ENCODE assay signal across 9 mouse cellular contexts in the genomic region with DNA sequence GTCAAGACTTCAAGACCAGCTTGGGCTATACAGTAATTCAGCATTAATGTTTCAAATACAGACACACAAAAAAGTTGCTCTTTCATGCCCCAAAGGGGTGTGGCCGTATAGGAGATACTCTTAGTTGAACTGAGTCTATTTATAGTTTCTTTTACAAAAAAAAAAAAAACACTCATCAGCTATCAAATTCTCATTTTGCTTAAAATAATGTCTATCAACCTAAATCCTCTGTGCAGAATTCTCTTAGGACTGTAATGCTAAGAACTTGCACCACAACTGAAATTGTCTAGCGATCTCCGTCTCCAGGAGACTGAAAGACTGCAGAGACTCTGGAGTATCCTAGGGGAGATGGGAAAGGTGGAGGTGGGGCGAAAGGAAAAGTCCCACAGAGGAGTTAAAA. TPM values are rescaled to one million over a fixed set of nuclear protein-coding genes. Genes with fewer than 3 reads are reported as not detected.
DNase-seq lines count a peak whose midpoint lies in the region; ATAC-seq and TF ChIP-seq lines count a peak whose summit lies in the region.
"Had no signal": no experiment of that assay in that cellular context is flagged by ENCODE, and none has a peak within 500 bp of the region (broad histone marks: within the 10 kb centered on the region; RNA-seq: fewer than 3 reads in every experiment).

No protein-coding gene starts in this region.

- H3K36me3 ChIP-seq in liver, adult 2 months (ENCODE audit: control insufficient read depth, insufficient read depth, low read length), result no peaks in the 10 kb centered on the region
- H3K36me3 ChIP-seq in embryonic facial prominence, embryonic 13.5 days, result no peaks in the 10 kb centered on the region
- no peaks in the 10 kb centered on the region for H3K36me3 ChIP-seq in intestine, embryonic 15.5 days
- no peaks in the 10 kb centered on the region for H3K36me3 ChIP-seq in neural tube, embryonic 13.5 days

- H3K9ac ChIP-seq in liver, adult 2 months (ENCODE audit: low read depth, low read length), result no peak overlapping the region
- peak overlapping the region; percentile 74 for H3K9ac ChIP-seq in embryonic facial prominence, embryonic 13.5 days
- peak overlapping the region; percentile 49 for H3K9ac ChIP-seq in intestine, embryonic 15.5 days
- peak overlapping the region; percentile 70 for H3K9ac ChIP-seq in neural tube, embryonic 13.5 days

- no peak for ATAC-seq in embryonic facial prominence, embryonic 13.5 days (ENCODE audit: insufficient number of reproducible peaks, insufficient read depth, low FRiP score, low TSS enrichment, low read depth)
- no peak for ATAC-seq in intestine, embryonic 15.5 days
- no peak for ATAC-seq in neural tube, embryonic 13.5 days (ENCODE audit: low read depth)

- no peak for TF ChIP-seq POLR2A in liver, adult 2 months (IDR thresholded peaks at IDR 0.05; ENCODE audit: extremely low read depth, insufficient read depth, low read length)

- H3K79me2 ChIP-seq in liver, adult 2 months (ENCODE audit: control insufficient read depth, insufficient read depth, low read length), result no peaks in the 10 kb centered on the region; the same call in 1 of the 2 replicates

- no peaks in the 10 kb centered on the region for H3K9me3 ChIP-seq in embryonic facial prominence, embryonic 13.5 days
- no peaks in the 10 kb centered on the region for H3K9me3 ChIP-seq in intestine, embryonic 15.5 days
- no peaks in the 10 kb centered on the region for H3K9me3 ChIP-seq in neural tube, embryonic 13.5 days

- TF ChIP-seq CTCF in liver, adult 2 months (IDR thresholded peaks at IDR 0.05; ENCODE audit: low read depth, low read length), result no peak

- H3K27me3 ChIP-seq in liver, adult 2 months (ENCODE audit: control insufficient read depth, insufficient read depth, low read length), result no peaks in the 10 kb centered on the region
- H3K27me3 ChIP-seq in embryonic facial prominence, embryonic 13.5 days, result no peaks in the 10 kb centered on the region
- no peaks in the 10 kb centered on the region for H3K27me3 ChIP-seq in intestine, embryonic 15.5 days (replicated peaks)
- H3K27me3 ChIP-seq in neural tube, embryonic 13.5 days, result no peaks in the 10 kb centered on the region

- peaks cover 8% of the 10 kb centered on the region for H3K4me1 ChIP-seq in liver, adult 2 months (ENCODE audit: control insufficient read depth, insufficient read depth, low read length)
- H3K4me1 ChIP-seq in embryonic facial prominence, embryonic 13.5 days, result peaks cover 23% of the 10 kb centered on the region
- H3K4me1 ChIP-seq in intestine, embryonic 15.5 days (replicated peaks), result no peaks in the 10 kb centered on the region
- peaks cover 47% of the 10 kb centered on the region for H3K4me1 ChIP-seq in neural tube, embryonic 13.5 days (replicated peaks)

- H3K27ac ChIP-seq in liver, adult 2 months (replicated peaks; ENCODE audit: insufficient read depth, low read depth, low read length), result no peak overlapping the region
- H3K27ac ChIP-seq in embryonic facial prominence, embryonic 13.5 days, result no peak overlapping the region
- H3K27ac ChIP-seq in intestine, embryonic 15.5 days, result peak overlapping the region; percentile 37; the same call in 1 of the 2 replicates
- 0 out of 2 replicates have a peak overlapping the region, but pooled peaks have one; percentile 59 for H3K27ac ChIP-seq in neural tube, embryonic 13.5 days (replicated peaks)

- 8% methylated on average over 4 of the region's 4 CpGs for WGBS in liver, adult 2 months
- WGBS in embryonic facial prominence, embryonic 13.5 days, result 19% methylated on average over 4 of the region's 4 CpGs
- 20% methylated on average over 4 of the region's 4 CpGs for WGBS in intestine, embryonic 15.5 days
- WGBS in neural tube, embryonic 13.5 days, result 34% methylated on average over 4 of the region's 4 CpGs

- peak overlapping the region; percentile 65 for H3K4me3 ChIP-seq in liver, adult 2 months (ENCODE audit: insufficient read depth, low read depth, low read length)
- H3K4me3 ChIP-seq in embryonic facial prominence, embryonic 13.5 days, result peak overlapping the region; percentile 89
- H3K4me3 ChIP-seq in intestine, embryonic 15.5 days (replicated peaks), result peak overlapping the region; percentile 74
- peak overlapping the region; percentile 85 for H3K4me3 ChIP-seq in neural tube, embryonic 13.5 days

- no peak for DNase-seq in liver, adult 2 months (ENCODE audit: extremely low read depth, low read depth, low spot score)
- DNase-seq in liver, result no peak
- DNase-seq in frontal cortex, postnatal 36 days (ENCODE audit: low spot score in 2 of 2), result no peak
- DNase-seq in frontal cortex, postnatal 10 days (ENCODE audit: low spot score in 2 of 2), result no peak
- DNase-seq in ovary, postnatal 36 days (ENCODE audit: low spot score), result no peak
- DNase-seq: adrenal gland, adult 2 months had no signal

- H3K4me2 ChIP-seq in embryonic facial prominence, embryonic 13.5 days, result peak overlapping the region; percentile 96
- peak overlapping the region; percentile 75 for H3K4me2 ChIP-seq in intestine, embryonic 15.5 days (replicated peaks)
- peak overlapping the region; percentile 88 for H3K4me2 ChIP-seq in neural tube, embryonic 13.5 days

RNA-seq across cellular contexts. Expression of a gene that starts 0.8 kb away (rescaled TPM):
- 5.8 and 6.2 TPM in 2 replicates for total RNA-seq in liver, adult 2 months (2014; rRNA removed)
- 0.81 and 1.6 TPM in 2 replicates for polyA plus RNA-seq in liver, adult 2 months (2012; rRNA removed)
- polyA plus RNA-seq in embryonic facial prominence, embryonic 13.5 days (2015; fragmentation: Nextera tagmentation; extraction: Ambion mirVana), result 14.0 and 15.6 TPM in 2 replicates
- 10.0 and 10.7 TPM in 2 replicates for polyA plus RNA-seq in intestine, embryonic 15.5 days (2015; fragmentation: Nextera tagmentation; extraction: Ambion mirVana)
- polyA plus RNA-seq in neural tube, embryonic 13.5 days (2015; fragmentation: Nextera tagmentation; extraction: Ambion mirVana), result 22.5 and 24.1 TPM in 2 replicates

RNA-seq across cellular contexts. Expression of a gene that starts 1.0 kb away (rescaled TPM):
- 14.4 and 14.6 TPM in 2 replicates for total RNA-seq in liver, adult 2 months (2014; rRNA removed)
- 2.0 and 2.2 TPM in 2 replicates for polyA plus RNA-seq in liver, adult 2 months (2012; rRNA removed)
- 31.6 and 32.8 TPM in 2 replicates for polyA plus RNA-seq in embryonic facial prominence, embryonic 13.5 days (2015; fragmentation: Nextera tagmentation; extraction: Ambion mirVana)
- 23.8 and 28.0 TPM in 2 replicates for polyA plus RNA-seq in intestine, embryonic 15.5 days (2015; fragmentation: Nextera tagmentation; extraction: Ambion mirVana)
- 21.7 and 23.2 TPM in 2 replicates for polyA plus RNA-seq in neural tube, embryonic 13.5 days (2015; fragmentation: Nextera tagmentation; extraction: Ambion mirVana)

RNA-seq across cellular contexts. Expression of a gene that starts 46.9 kb away (rescaled TPM):
- total RNA-seq in liver, adult 2 months (2014; rRNA removed), result 1.3 and 1.7 TPM in 2 replicates
- 0.27 and 0.34 TPM in 2 replicates for polyA plus RNA-seq in liver, adult 2 months (2012; rRNA removed)
- 2.3 and 3.5 TPM in 2 replicates for polyA plus RNA-seq in embryonic facial prominence, embryonic 13.5 days (2015; fragmentation: Nextera tagmentation; extraction: Ambion mirVana)
- polyA plus RNA-seq in intestine, embryonic 15.5 days (2015; fragmentation: Nextera tagmentation; extraction: Ambion mirVana), result 3.3 and 3.4 TPM in 2 replicates
- polyA plus RNA-seq in neural tube, embryonic 13.5 days (2015; fragmentation: Nextera tagmentation; extraction: Ambion mirVana), result 2.7 and 4.3 TPM in 2 replicates
- polyA plus RNA-seq: adrenal gland, adult 2 months had no signal

Comparison
In these comparisons a context has a peak if more than half of its experiments do, and no peak if none do; other contexts are left out.
1. H3K27ac ChIP-seq: peak in intestine, embryonic 15.5 days (single experiment) and neural tube, embryonic 13.5 days (single experiment); none in liver, adult 2 months (single experiment) and embryonic facial prominence, embryonic 13.5 days (single experiment).
2. Peak in every context shown above with its lines, with median percentiles within 50 percentile points of each other: H3K4me3 ChIP-seq and H3K4me2 ChIP-seq.